Mouse (Mus musculus): ENCODE measurements around the gene Higd2a. TPM values are rescaled to one million over a fixed set of nuclear protein-coding genes. Genes with fewer than 3 reads are reported as not detected.

Gene Higd2a
- polyA plus RNA-seq (2012; rRNA removed) = 93.9 and 163 TPM in 2 replicates

- Histone ChIP-seq H3K27me3 (ENCODE audit: control insufficient read depth, insufficient read depth, low read length) (no peaks in the 10 kb centered on the region), H3K4me1 (ENCODE audit: control insufficient read depth, insufficient read depth, insufficient read length, low read length) (no peaks in the 10 kb centered on the region; the same call in 1 of the 2 replicates), H3K4me3 (ENCODE audit: low read depth, low read length) (peak within 1 kb of the TSS; percentile 75), H3K36me3 (ENCODE audit: control insufficient read depth, insufficient read depth, low read length) (peaks cover 7% of the 10 kb centered on the region; the same call in 1 of the 2 replicates), H3K27ac (ENCODE audit: insufficient read depth, low read depth, low read length) (peak within 1 kb of the TSS; percentile 56)
- no peak for TF ChIP-seq CTCF (IDR thresholded peaks at IDR 0.05; ENCODE audit: extremely low read depth, insufficient read length, insufficient replicate concordance, low read depth, low read length)
- peak; percentile 39 for TF ChIP-seq POLR2A (IDR thresholded peaks at IDR 0.05; ENCODE audit: low read depth, low read length)
- under 1% methylated on average over 51 of the region's 51 CpGs for WGBS
Observed at GRCm38 (mm10) chr13:54589996-54590951, at the start of gene Higd2a, which contains the start of gene Nop16. Gene Higd2a (plus strand): TSS chr13:54590207. Gene Nop16 (minus strand): TSS chr13:54590090.

GRCm38 (mm10) chr13:54548036-54548435 is 42.0 kb upstream of the Higd2a start:
- H3K4me3 ChIP-seq (ENCODE audit: low read depth, low read length) = no peak overlapping the region
- no peaks in the 10 kb centered on the region for H3K27me3 ChIP-seq (ENCODE audit: control insufficient read depth, insufficient read depth, low read length)
- peaks cover 38% of the 10 kb centered on the region for H3K36me3 ChIP-seq (ENCODE audit: control insufficient read depth, insufficient read depth, low read length)
- TF ChIP-seq CTCF (IDR thresholded peaks at IDR 0.05; ENCODE audit: extremely low read depth, insufficient read length, insufficient replicate concordance, low read depth, low read length) (no peak), POLR2A (IDR thresholded peaks at IDR 0.05; ENCODE audit: low read depth, low read length) (no peak)
- H3K27ac ChIP-seq (ENCODE audit: insufficient read depth, low read depth, low read length) = no peak overlapping the region
- H3K4me1 ChIP-seq (ENCODE audit: control insufficient read depth, insufficient read depth, insufficient read length, low read length) = no peaks in the 10 kb centered on the region
- 81% methylated on average over 7 of the region's 7 CpGs for WGBS

GRCm38 (mm10) chr13:54556176-54556575 is 33.8 kb upstream of the Higd2a start:
- no peaks in the 10 kb centered on the region for H3K27me3 ChIP-seq (ENCODE audit: control insufficient read depth, insufficient read depth, low read length)

GRCm38 (mm10) chr13:54556796-54557195 is 33.2 kb upstream of the Higd2a start:
- no peak overlapping the region for H3K4me3 ChIP-seq (ENCODE audit: low read depth, low read length)
- peaks cover 80% of the 10 kb centered on the region for H3K36me3 ChIP-seq (ENCODE audit: control insufficient read depth, insufficient read depth, low read length)
- no peaks in the 10 kb centered on the region for H3K4me1 ChIP-seq (ENCODE audit: control insufficient read depth, insufficient read depth, insufficient read length, low read length)
- no peak overlapping the region for H3K27ac ChIP-seq (ENCODE audit: insufficient read depth, low read depth, low read length)
- TF ChIP-seq POLR2A (IDR thresholded peaks at IDR 0.05; ENCODE audit: low read depth, low read length) (no peak), CTCF (IDR thresholded peaks at IDR 0.05; ENCODE audit: extremely low read depth, insufficient read length, insufficient replicate concordance, low read depth, low read length) (no peak)
- no peaks in the 10 kb centered on the region for H3K27me3 ChIP-seq (ENCODE audit: control insufficient read depth, insufficient read depth, low read length)
- 82% methylated on average over 3 of the region's 3 CpGs for WGBS

More at GRCm38 (mm10) chr13:54556176-54556575, 33.8 kb upstream of the Higd2a start:
- TF ChIP-seq POLR2A (IDR thresholded peaks at IDR 0.05; ENCODE audit: low read depth, low read length) (no peak), CTCF (IDR thresholded peaks at IDR 0.05; ENCODE audit: extremely low read depth, insufficient read length, insufficient replicate concordance, low read depth, low read length) (no peak)
- Histone ChIP-seq H3K27ac (ENCODE audit: insufficient read depth, low read depth, low read length) (no peak overlapping the region), H3K36me3 (ENCODE audit: control insufficient read depth, insufficient read depth, low read length) (peaks cover 79% of the 10 kb centered on the region), H3K4me1 (ENCODE audit: control insufficient read depth, insufficient read depth, insufficient read length, low read length) (no peaks in the 10 kb centered on the region), H3K4me3 (ENCODE audit: low read depth, low read length) (no peak overlapping the region)
- WGBS = 91% methylated on average over 9 of the region's 9 CpGs

- Histone ChIP-seq H3K27me3 (ENCODE audit: control insufficient read depth, insufficient read depth, low read length) (no peaks in the 10 kb centered on the region), H3K4me3 (ENCODE audit: low read depth, low read length) (no peak overlapping the region), H3K27ac (ENCODE audit: insufficient read depth, low read depth, low read length) (no peak overlapping the region), H3K4me1 (ENCODE audit: control insufficient read depth, insufficient read depth, insufficient read length, low read length) (no peaks in the 10 kb centered on the region), H3K36me3 (ENCODE audit: control insufficient read depth, insufficient read depth, low read length) (peaks cover 78% of the 10 kb centered on the region)
- TF ChIP-seq CTCF (IDR thresholded peaks at IDR 0.05; ENCODE audit: extremely low read depth, insufficient read length, insufficient replicate concordance, low read depth, low read length) (no peak), POLR2A (IDR thresholded peaks at IDR 0.05; ENCODE audit: low read depth, low read length) (no peak)
- 93% methylated on average over 1 of the region's 1 CpGs for WGBS
Observed at GRCm38 (mm10) chr13:54557652-54558051, 32.4 kb upstream of the Higd2a start.

- peaks cover 65% of the 10 kb centered on the region for H3K36me3 ChIP-seq (ENCODE audit: control insufficient read depth, insufficient read depth, low read length)
Observed at GRCm38 (mm10) chr13:54559656-54560055, 30.4 kb upstream of the Higd2a start.

GRCm38 (mm10) chr13:54560608-54561007 is 29.4 kb upstream of the Higd2a start:
- H3K4me1 ChIP-seq (ENCODE audit: control insufficient read depth, insufficient read depth, insufficient read length, low read length) = peaks cover 3% of the 10 kb centered on the region; the same call in 1 of the 2 replicates
- H3K27ac ChIP-seq (ENCODE audit: insufficient read depth, low read depth, low read length) = no peak overlapping the region
- peaks cover 60% of the 10 kb centered on the region for H3K36me3 ChIP-seq (ENCODE audit: control insufficient read depth, insufficient read depth, low read length)
- 92% methylated on average over 7 of the region's 7 CpGs for WGBS
- H3K4me3 ChIP-seq (ENCODE audit: low read depth, low read length) = no peak overlapping the region
- H3K27me3 ChIP-seq (ENCODE audit: control insufficient read depth, insufficient read depth, low read length) = no peaks in the 10 kb centered on the region
- no peak for TF ChIP-seq POLR2A (IDR thresholded peaks at IDR 0.05; ENCODE audit: low read depth, low read length)

More at GRCm38 (mm10) chr13:54559656-54560055, 30.4 kb upstream of the Higd2a start:
- no peak for TF ChIP-seq POLR2A (IDR thresholded peaks at IDR 0.05; ENCODE audit: low read depth, low read length)
- no peak for TF ChIP-seq CTCF (IDR thresholded peaks at IDR 0.05; ENCODE audit: extremely low read depth, insufficient read length, insufficient replicate concordance, low read depth, low read length)
- Histone ChIP-seq H3K27me3 (ENCODE audit: control insufficient read depth, insufficient read depth, low read length) (no peaks in the 10 kb centered on the region), H3K4me3 (ENCODE audit: low read depth, low read length) (no peak overlapping the region), H3K4me1 (ENCODE audit: control insufficient read depth, insufficient read depth, insufficient read length, low read length) (no peaks in the 10 kb centered on the region; the same call in 1 of the 2 replicates), H3K27ac (ENCODE audit: insufficient read depth, low read depth, low read length) (no peak overlapping the region)
- WGBS = 81% methylated on average over 2 of the region's 2 CpGs

Measured in small intestine, adult 2 months (tissue).